Mouse (Mus musculus): ENCODE results near the gene 1700016C15Rik.

The 1700016C15Rik gene

GRCm38 (mm10) chr1:177729043-177730024 is at the start of gene 1700016C15Rik:
Gene 1700016C15Rik (plus strand): TSS chr1:177729814.
- DNase-seq = no peak

GRCm38 (mm10) chr1:177681239-177681638 is 48.4 kb upstream of the 1700016C15Rik start:
- DNase-seq = no peak

- peak; percentile 64 for DNase-seq
Observed at GRCm38 (mm10) chr1:177683931-177684836, 45.4 kb upstream of the 1700016C15Rik start.

GRCm38 (mm10) chr1:177684901-177685300 is 44.7 kb upstream of the 1700016C15Rik start:
- peak; percentile 39 for DNase-seq

GRCm38 (mm10) chr1:177686137-177686536 is 43.5 kb upstream of the 1700016C15Rik start:
- DNase-seq = no peak

GRCm38 (mm10) chr1:177686982-177687381 is 42.6 kb upstream of the 1700016C15Rik start:
- DNase-seq = peak; percentile 25

- no peak for DNase-seq
Observed at GRCm38 (mm10) chr1:177692491-177692890, 37.1 kb upstream of the 1700016C15Rik start.

GRCm38 (mm10) chr1:177693486-177694252 is 35.9 kb upstream of the 1700016C15Rik start:
- no peak for DNase-seq

- DNase-seq = no peak
Observed at GRCm38 (mm10) chr1:177700560-177700959, 29.1 kb upstream of the 1700016C15Rik start.

- DNase-seq = peak; percentile 86
Observed at GRCm38 (mm10) chr1:177702481-177703146, 27.0 kb upstream of the 1700016C15Rik start.

GRCm38 (mm10) chr1:177703147-177703807 is 26.3 kb upstream of the 1700016C15Rik start:
- DNase-seq = no peak

- DNase-seq = no peak
Observed at GRCm38 (mm10) chr1:177705204-177705603, 24.4 kb upstream of the 1700016C15Rik start.

- no peak for DNase-seq
Observed at GRCm38 (mm10) chr1:177707571-177707970, 22.0 kb upstream of the 1700016C15Rik start.

- no peak for DNase-seq
Observed at GRCm38 (mm10) chr1:177708583-177709055, 21.0 kb upstream of the 1700016C15Rik start.

GRCm38 (mm10) chr1:177711000-177711399 is 18.6 kb upstream of the 1700016C15Rik start:
- no peak for DNase-seq

GRCm38 (mm10) chr1:177711418-177711817 is 18.2 kb upstream of the 1700016C15Rik start:
- no peak for DNase-seq

GRCm38 (mm10) chr1:177713635-177714396 is 15.8 kb upstream of the 1700016C15Rik start:
- DNase-seq = no peak

- DNase-seq = no peak
Observed at GRCm38 (mm10) chr1:177714397-177715012, 15.1 kb upstream of the 1700016C15Rik start.

GRCm38 (mm10) chr1:177716448-177716847 is 13.2 kb upstream of the 1700016C15Rik start:
- DNase-seq = no peak

Measured in right cerebral cortex, adult 18-20 months (tissue).